Mouse (Mus musculus) ES-Bruce4 (cell line): Measurements from ENCODE around the gene Rsph6a. TPM values are rescaled to one million over a fixed set of nuclear protein-coding genes. Genes with fewer than 3 reads are reported as not detected.

ENCODE experiments used
- H3K27ac ChIP-seq: 2 replicates; pipeline ENCODE4 v1.5.1; 2012; ENCODE audit warnings: low read length, inconsistent platforms; ENCODE audit not compliant: insufficient read depth
- H3K27me3 ChIP-seq: 2 replicates; pipeline ENCODE4 v1.6.1; 2012; ENCODE audit warnings: mild to moderate bottlenecking, low read length, inconsistent platforms; ENCODE audit not compliant: control insufficient read depth, poor library complexity, insufficient read depth, severe bottlenecking
- H3K36me3 ChIP-seq: 2 replicates; pipeline ENCODE4 v1.6.1; 2012; ENCODE audit warnings: inconsistent platforms, mild to moderate bottlenecking, low read length, moderate library complexity; ENCODE audit not compliant: control insufficient read depth, poor library complexity, insufficient read depth, severe bottlenecking
- H3K4me1 ChIP-seq: one replicate; pipeline ENCODE4 v1.8.1; 2011; ENCODE audit warnings: low read length; ENCODE audit not compliant: control insufficient read depth, insufficient read depth
- H3K4me3 ChIP-seq: 2 replicates; pipeline ENCODE4 v1.5.1; 2011; ENCODE audit warnings: low read depth, mild to moderate bottlenecking, low read length
- H3K9ac ChIP-seq: 2 replicates; pipeline ENCODE4 v1.6.1; 2012; ENCODE audit warnings: low read depth, mild to moderate bottlenecking, inconsistent platforms; ENCODE audit not compliant: poor library complexity, severe bottlenecking
- H3K9me3 ChIP-seq: replicated peaks from 2 replicates; pipeline ENCODE4 v1.6.1; 2012; ENCODE audit warnings: mild to moderate bottlenecking, low read length, inconsistent platforms; ENCODE audit not compliant: control insufficient read depth, poor library complexity, insufficient read depth, severe bottlenecking
- CTCF ChIP-seq: IDR thresholded peaks from one replicate; pipeline ENCODE4 v1.8.1; 2011; ENCODE audit warnings: low read depth, low read length
- EP300 ChIP-seq: IDR thresholded peaks from 2 replicates; pipeline ENCODE4 v1.6.1; 2011; ENCODE audit warnings: low read depth, low read length; ENCODE audit not compliant: insufficient read depth
- POLR2A ChIP-seq: IDR thresholded peaks from one replicate; pipeline ENCODE4 v1.8.1; 2011; ENCODE audit warnings: low read length; ENCODE audit not compliant: insufficient read depth
- polyA plus RNA-seq: library from polyadenylated mRNA; stranded (reverse); fragments of >200 nt; gene quantifications from 2 replicates; pipeline ENCODE4 v1.2.4, GENCODE M21; 2011; ENCODE audit warnings: low read depth; ENCODE audit not compliant: missing spikeins, insufficient read depth, insufficient read length

Gene Rsph6a
- polyA plus RNA-seq, 1 experiment = not detected

DNA sequence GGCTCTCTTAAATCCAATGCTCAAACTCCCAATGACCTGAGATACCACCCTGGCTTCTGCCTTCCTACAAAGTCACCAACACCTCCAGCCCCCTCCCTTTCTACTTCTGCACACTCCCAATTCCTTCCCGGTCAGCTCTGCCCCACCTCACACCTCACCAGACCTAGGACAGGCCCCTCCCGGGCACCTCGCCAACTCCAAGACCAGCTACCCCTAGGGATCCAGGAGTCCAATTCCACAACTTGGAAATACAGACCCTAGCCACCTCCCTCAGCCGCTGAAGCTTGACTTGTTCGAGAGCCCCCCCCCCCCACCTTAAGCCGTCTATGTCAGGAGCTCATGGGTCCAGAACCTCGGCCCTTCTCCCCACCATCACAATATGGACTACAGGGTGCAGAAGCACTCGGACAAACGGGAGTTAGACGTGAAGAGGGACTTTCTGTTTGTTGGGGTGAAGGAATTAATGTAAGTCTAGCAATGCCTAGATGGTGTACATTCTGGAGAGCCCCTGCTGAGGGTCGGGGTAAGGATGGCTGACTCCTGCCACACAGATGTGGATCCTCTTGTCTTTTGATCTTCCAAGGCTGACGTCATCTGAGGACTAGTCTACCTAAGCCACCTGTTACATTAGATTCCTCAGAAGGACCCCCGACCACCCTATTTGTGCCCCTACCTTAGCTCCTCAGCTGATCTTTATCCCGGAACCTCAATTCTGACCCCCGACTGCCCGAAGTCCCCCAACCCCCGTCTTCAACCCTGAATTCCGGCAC, 32.1 kb upstream of the Rsph6a start:
- TF ChIP-seq EP300 (no peak), POLR2A (no peak), CTCF (no peak)
- Histone ChIP-seq H3K36me3 (no peaks in the 10 kb centered on the region), H3K9me3 (no peaks in the 10 kb centered on the region), H3K9ac (peak overlapping the region; percentile 73), H3K4me3 (0 out of 2 replicates have a peak overlapping the region, but pooled peaks have one; percentile 55), H3K27me3 (no peaks in the 10 kb centered on the region), H3K27ac (no peak overlapping the region), H3K4me1 (peaks cover 3% of the 10 kb centered on the region)

GRCm38 (mm10) chr7:19023357-19023814, 31.1 kb upstream of the Rsph6a start, which contains the start of gene Foxa3:
Foxa3 (minus strand) TSS chr7:19023538.
- H3K27me3 ChIP-seq = no peaks in the 10 kb centered on the region
- TF ChIP-seq POLR2A = no peak
- TF ChIP-seq CTCF = peak; percentile 33
- no peak for TF ChIP-seq EP300
- peak within 1 kb of the TSS; percentile 91 for H3K4me3 ChIP-seq
- peaks cover 3% of the 10 kb centered on the region for H3K4me1 ChIP-seq
- H3K36me3 ChIP-seq = no peaks in the 10 kb centered on the region
- peak within 1 kb of the TSS; percentile 94 for H3K9ac ChIP-seq
- H3K9me3 ChIP-seq = no peaks in the 10 kb centered on the region
- H3K27ac ChIP-seq = peak within 1 kb of the TSS; percentile 23; the same call in 1 of the 2 replicates

- peak within 1 kb of the TSS; percentile 23; the same call in 1 of the 2 replicates for H3K27ac ChIP-seq
- no peak for TF ChIP-seq EP300
- no peak for TF ChIP-seq POLR2A
- H3K4me3 ChIP-seq = peak within 1 kb of the TSS; percentile 91
- peaks cover 3% of the 10 kb centered on the region for H3K4me1 ChIP-seq
- peak within 1 kb of the TSS; percentile 94 for H3K9ac ChIP-seq
- no peaks in the 10 kb centered on the region for H3K27me3 ChIP-seq
- no peaks in the 10 kb centered on the region for H3K36me3 ChIP-seq
- no peaks in the 10 kb centered on the region for H3K9me3 ChIP-seq
Observed at GRCm38 (mm10) chr7:19024096-19024506, 30.4 kb upstream of the Rsph6a start, which contains the start of gene Sympk. Sympk (plus strand) TSS chr7:19024377.

DNA sequence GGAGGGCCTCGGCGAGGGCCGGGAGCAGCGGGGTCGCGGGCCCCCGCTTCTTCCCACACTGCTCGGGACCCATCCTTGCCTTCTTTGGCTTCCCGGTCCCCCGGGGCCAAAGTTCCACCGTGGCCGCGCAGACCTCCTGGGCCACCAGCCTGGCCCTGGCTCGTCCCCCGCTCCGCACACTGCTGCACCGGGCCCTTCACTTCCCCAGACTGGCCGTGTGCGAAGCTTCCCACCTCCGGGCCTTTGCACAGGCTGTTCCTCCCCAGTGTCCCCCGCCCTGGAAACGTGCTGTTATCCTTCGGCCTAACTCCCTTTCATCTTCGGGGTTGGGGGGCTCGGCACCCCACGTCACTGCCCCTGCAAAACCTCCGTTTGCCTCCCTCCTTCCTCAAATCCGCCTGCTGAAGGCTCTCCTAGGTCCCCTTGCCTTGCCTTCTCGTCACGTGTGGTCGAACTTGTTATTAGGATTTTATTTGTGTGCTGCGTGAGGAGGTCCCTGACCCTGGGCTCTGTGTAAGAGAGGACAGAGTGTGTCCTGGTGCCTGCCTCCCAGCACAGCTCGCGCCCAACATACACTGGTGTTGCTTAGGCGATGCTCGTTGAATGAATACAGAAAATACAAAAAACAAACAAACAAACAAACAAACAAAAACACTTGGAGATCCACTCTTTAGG, 29.8 kb upstream of the Rsph6a start:
- H3K27me3 ChIP-seq = no peaks in the 10 kb centered on the region
- peaks cover 2% of the 10 kb centered on the region for H3K4me1 ChIP-seq
- peak overlapping the region; percentile 94 for H3K9ac ChIP-seq
- H3K4me3 ChIP-seq = peak overlapping the region; percentile 91
- H3K36me3 ChIP-seq = peaks cover 3% of the 10 kb centered on the region
- H3K9me3 ChIP-seq = no peaks in the 10 kb centered on the region
- H3K27ac ChIP-seq = no peak overlapping the region
- no peak for TF ChIP-seq POLR2A
- no peak for TF ChIP-seq EP300
- no peak for TF ChIP-seq CTCF

GRCm38 (mm10) chr7:19028067-19028466, 26.4 kb upstream of the Rsph6a start:
- no peaks in the 10 kb centered on the region for H3K4me1 ChIP-seq
- no peak overlapping the region for H3K9ac ChIP-seq
- no peaks in the 10 kb centered on the region for H3K27me3 ChIP-seq
- no peaks in the 10 kb centered on the region for H3K9me3 ChIP-seq
- H3K4me3 ChIP-seq = no peak overlapping the region
- no peak for TF ChIP-seq POLR2A
- TF ChIP-seq CTCF = no peak
- TF ChIP-seq EP300 = no peak
- H3K27ac ChIP-seq = no peak overlapping the region
- peaks cover 18% of the 10 kb centered on the region for H3K36me3 ChIP-seq

GRCm38 (mm10) chr7:19029084-19029653, 25.3 kb upstream of the Rsph6a start:
- Histone ChIP-seq H3K36me3 (peaks cover 20% of the 10 kb centered on the region), H3K4me3 (no peak overlapping the region), H3K9ac (no peak overlapping the region), H3K9me3 (no peaks in the 10 kb centered on the region), H3K4me1 (no peaks in the 10 kb centered on the region), H3K27me3 (no peaks in the 10 kb centered on the region), H3K27ac (no peak overlapping the region)
- TF ChIP-seq CTCF (peak; percentile 83), POLR2A (no peak)
